Mouse (Mus musculus) B cell, adult 67 days (primary cell): Measurements from ENCODE around the gene Serpina10. TPM values are rescaled to one million over a fixed set of nuclear protein-coding genes. Genes with fewer than 3 reads are reported as not detected.

ENCODE experiments used
- total RNA-seq, 2 experiments: library from RNA; stranded (reverse); gene quantifications; 4 replicates each; pipeline ENCODE4 v1.2.4; 2023

The Serpina10 gene
- total RNA-seq, result not detected

GRCm38 (mm10) chr12:103631203-103631612 lies at the start of gene Serpina10:
Gene Serpina10, minus strand, starts transcription at chr12:103631444.

GRCm38 (mm10) chr12:103676039-103676438 lies 44.8 kb upstream of the Serpina10 start, which contains the start of gene Serpina16:
Gene Serpina16, minus strand, starts transcription at chr12:103676139.

GRCm38 (mm10) chr12:103656848-103657626 lies 25.8 kb upstream of the Serpina10 start, which contains the start of gene Serpina6:
Gene Serpina6, minus strand, starts transcription at chr12:103657212.

Other genes starting within 250 kb of the Serpina10 start
- 10 to 100 TPM in 1 of 2 experiments, 1 to 10 TPM in 1; 5.5 to 10.1 TPM for gene Otub2, start 242.8 kb downstream of the Serpina10 start, total RNA-seq
- 10 to 100 TPM in 1 of 2 experiments, 1 to 10 TPM in 1; 8.2 to 11.0 TPM for gene 9330161L09Rik, start 223.6 kb downstream of the Serpina10 start, total RNA-seq
- gene Ddx24, start 205.6 kb downstream of the Serpina10 start, total RNA-seq, result 100 to 1,000 TPM; 196 to 208 TPM
- gene Ifi27, start 197.2 kb downstream of the Serpina10 start, total RNA-seq, result 100 to 1,000 TPM in 1 of 2 experiments, 10 to 100 TPM in 1; 85.5 to 107 TPM
- 100 to 1,000 TPM; 143 to 206 TPM for gene Ifi27l2a, start 187.8 kb downstream of the Serpina10 start, total RNA-seq
- not detected for gene Ifi27l2b, start 174.2 kb downstream of the Serpina10 start, total RNA-seq
- gene Ppp4r4, start 99.2 kb downstream of the Serpina10 start, total RNA-seq, result under 1 TPM in 1 of 2 experiments, not detected in 1; 0.26 TPM
- gene Serpina6, start 25.8 kb upstream of the Serpina10 start, total RNA-seq, result not detected
- not detected for gene Serpina16, start 44.7 kb upstream of the Serpina10 start, total RNA-seq
- not detected for gene Serpina1f, start 64.1 kb upstream of the Serpina10 start, total RNA-seq
- gene Serpina1d, start 142.1 kb upstream of the Serpina10 start, total RNA-seq, result not detected
- gene Serpina1b, start 198.9 kb upstream of the Serpina10 start, total RNA-seq, result not detected
- not detected for gene Serpina1a, start 232.1 kb upstream of the Serpina10 start, total RNA-seq